Mouse (Mus musculus) neutrophil, adult 5-6 weeks (primary cell): ENCODE data around the gene Scn5a. TPM values are rescaled to one million over a fixed set of nuclear protein-coding genes. Genes with fewer than 3 reads are reported as not detected.

Experiments used
- ATAC-seq: fragments of 151-379, 151-347 bp; 2 replicates; pipeline ENCODE4 v1.8.0; 2017; ENCODE audit warnings: mild to moderate bottlenecking, moderate TSS enrichment; ENCODE audit not compliant: insufficient number of reproducible peaks, poor library complexity, low FRiP score, severe bottlenecking; ENCODE audit errors: extremely low read depth
- total RNA-seq: library from RNA; stranded (forward); fragments of 200-1000 nt; gene quantifications from 2 replicates; pipeline ENCODE4 v1.2.3, GENCODE M21; 2017

The Scn5a gene
- total RNA-seq, 1 experiment from 2014 or later: not detected

- no peak for ATAC-seq
These were observed 62.0 kb downstream of the Scn5a start for GRCm38 (mm10) chr9:119516815-119517214.

GRCm38 (mm10) chr9:119515454-119515853, 63.4 kb downstream of the Scn5a start:
- no peak for ATAC-seq

DNA sequence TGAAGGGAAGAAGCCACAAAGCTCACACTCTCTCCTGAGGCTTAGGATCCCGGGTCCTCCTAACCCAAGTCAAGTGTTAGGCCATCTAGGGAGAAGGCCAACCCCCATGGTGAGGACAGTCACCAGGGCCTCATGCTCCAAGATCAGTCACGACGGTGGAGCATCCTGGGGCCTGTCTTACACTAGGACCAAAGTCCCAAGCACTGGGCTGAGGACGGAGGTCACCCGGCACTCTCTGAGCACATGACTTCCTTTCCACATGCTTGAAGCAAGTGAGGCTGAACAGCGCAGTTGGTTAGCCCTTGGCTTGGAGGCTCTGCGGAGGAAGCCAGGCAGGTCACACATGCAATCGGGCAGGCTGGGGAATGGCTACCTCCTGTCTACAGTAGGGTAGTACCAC, 63.8 kb downstream of the Scn5a start:
- no peak for ATAC-seq

DNA sequence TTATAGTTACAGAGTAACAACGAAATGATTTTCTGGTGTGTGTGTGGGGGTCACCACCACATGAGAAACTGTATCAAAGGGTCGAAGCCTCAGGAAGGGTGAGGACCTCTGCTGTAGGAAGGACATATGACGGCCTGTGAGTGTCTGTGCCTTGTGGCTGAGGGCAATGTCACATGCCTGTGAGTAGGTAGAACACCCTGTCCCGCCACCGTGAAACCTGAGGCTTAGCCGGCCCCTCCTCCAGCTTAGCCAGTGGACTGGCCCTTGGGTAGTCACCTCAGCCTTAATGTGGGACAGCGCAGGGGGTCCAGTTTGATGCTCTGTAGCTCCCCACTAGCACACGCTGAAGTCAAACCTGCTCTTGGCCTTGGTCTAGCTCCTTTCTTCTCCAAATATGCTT, 65.0 kb downstream of the Scn5a start:
- no peak for ATAC-seq

DNA sequence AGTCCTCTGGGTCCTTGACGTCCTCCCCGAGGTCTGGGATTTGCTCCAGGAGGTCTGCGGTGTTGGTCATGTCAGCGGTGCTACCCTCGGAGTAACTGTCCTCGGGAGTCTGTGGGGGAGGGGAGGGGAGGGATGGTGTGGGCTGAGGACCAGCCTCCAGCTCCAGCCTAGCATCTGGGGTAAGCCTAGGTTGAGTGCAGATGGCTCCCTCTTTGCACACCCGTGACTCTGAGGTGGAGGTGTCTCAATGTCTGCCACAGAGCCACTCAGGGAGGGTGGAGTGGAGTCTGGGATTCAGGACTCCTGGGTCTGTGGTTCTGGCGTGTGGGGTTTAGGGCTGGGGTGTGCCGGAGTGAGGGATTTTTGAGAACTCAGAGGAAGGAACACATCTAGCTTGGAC, 65.8 kb downstream of the Scn5a start:
- ATAC-seq: no peak

DNA sequence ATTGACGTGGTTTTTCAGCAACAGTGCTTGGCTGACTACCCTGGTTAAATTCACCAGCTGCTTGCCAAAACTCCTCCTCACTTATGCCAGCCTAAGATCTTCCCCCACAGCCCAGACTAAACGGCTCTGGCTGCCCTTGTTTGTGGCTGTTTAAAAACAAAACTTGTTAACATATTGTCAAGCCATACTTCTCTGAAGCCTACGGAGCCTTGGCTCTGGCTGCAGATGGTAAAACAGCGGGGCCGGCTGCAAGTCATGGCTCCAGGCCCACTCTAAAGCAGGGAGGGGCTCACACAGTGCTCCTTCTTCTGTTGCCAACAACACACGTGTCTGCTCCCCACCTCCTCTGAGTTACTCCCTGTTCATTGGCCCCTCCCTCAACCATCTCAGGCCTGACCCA, 67.9 kb downstream of the Scn5a start:
- no peak for ATAC-seq

DNA sequence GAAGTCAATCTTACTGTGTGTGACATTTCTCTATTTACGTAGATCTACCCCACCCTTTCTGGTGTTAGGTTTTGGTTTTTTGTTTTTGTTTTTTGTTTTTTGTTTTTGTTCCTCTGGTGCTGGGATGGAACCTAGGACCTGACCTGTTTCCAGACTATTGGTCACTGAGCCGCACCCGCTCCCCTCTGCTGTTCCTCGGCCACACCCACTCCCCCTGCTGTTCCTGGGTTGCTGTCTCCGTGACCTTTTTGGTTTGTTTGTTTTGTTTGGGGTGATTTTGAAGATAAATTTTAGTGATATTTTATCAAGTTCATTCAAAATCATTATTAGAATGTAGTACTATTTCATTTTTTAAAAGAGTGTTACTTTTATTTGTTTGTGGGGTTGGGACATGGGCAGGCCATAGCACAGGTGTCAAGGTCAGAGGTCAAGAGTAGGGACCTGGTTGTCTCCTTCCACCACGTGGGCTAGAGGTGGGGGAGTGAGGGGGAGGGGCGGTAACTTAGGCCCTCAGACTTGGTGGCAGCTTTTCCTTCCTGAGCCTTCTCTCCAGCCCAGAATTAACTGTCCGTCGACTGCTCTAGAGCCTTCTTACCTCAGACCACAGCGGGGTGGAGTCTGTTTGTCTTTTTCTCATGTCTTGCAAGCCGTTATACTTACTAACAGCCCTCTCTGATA, 73.7 kb downstream of the Scn5a start:
- ATAC-seq: no peak

DNA sequence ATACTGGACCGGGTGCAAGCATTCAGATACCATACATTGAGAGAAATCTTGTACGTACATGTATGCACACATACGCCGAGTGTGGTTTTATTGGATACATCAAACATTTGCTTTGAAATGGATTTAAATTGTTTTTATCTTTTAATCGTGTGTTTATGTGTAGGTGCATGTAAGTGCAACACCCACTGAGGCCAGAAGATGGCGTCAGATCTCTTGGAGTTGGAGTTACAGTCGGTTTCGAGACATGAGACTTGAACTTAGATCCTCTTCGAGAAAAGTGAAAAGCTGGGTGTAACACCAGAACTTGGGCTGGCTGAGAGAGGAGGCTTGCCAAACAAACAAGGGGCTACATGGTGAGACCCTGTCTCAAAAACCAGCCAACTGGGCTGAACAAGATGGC, 75.2 kb downstream of the Scn5a start:
- no peak for ATAC-seq

DNA sequence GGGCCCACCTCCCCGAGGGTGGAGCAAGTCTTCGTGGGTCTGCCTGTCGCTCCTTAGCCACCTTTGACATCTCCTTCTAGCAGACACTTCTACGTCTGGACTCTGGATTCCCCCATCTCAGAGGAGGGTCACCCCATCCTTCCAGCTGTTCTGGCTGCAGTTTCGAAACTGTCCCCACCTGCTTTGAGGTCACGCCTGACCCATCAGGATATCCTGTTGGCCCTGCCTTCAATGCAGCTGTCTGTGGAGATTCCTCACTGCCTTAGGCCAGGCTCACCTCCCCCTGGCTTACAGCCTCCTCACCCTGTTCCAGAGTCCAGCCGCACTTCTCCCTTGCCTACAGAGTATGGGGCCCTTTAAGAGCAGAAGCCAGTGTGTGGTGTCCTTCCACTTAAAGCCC, 79.9 kb downstream of the Scn5a start:
- ATAC-seq: no peak

GRCm38 (mm10) chr9:119498247-119498607, 80.6 kb downstream of the Scn5a start:
- ATAC-seq: no peak

- no peak for ATAC-seq
These were observed 81.1 kb downstream of the Scn5a start for GRCm38 (mm10) chr9:119497546-119498246.

DNA sequence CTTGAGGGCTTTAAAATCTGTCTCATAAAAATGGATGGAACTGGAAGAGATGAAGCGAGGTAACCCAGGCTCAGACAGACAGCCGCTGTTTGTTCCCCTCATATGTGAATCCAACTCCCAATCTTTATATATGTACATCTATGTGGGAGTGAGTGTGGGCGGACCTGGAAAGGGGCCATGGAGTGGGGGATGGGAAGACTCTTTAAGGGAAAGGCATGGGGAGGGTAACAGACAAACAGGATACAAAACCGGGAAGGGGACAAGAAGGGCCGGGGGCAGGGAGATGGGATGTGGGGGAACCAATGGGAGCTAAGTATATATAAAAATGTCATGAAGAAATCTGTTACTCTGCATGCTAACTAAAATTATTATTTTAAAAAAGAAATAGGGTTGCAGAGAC, 81.9 kb downstream of the Scn5a start:
- no peak for ATAC-seq

DNA sequence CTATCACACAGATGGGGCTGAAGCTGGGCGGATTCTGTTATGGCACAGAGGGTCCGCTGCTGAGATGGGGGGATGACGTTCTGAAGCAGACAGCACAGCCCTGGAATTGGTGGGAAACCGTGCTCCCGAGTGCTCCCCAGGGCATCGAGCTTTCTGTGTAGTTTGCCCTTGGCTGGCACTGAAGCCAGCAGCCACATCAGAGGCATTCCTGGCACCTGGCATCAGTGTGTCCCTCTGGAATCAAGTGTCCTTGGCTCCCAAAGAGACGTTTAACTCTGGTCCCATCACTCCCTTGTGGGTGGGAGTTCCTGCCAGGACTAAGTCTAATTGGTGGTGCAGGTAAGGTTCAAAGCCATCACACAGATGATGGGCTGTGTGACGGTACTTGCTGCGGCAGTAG, 82.5 kb downstream of the Scn5a start:
- ATAC-seq: no peak

DNA sequence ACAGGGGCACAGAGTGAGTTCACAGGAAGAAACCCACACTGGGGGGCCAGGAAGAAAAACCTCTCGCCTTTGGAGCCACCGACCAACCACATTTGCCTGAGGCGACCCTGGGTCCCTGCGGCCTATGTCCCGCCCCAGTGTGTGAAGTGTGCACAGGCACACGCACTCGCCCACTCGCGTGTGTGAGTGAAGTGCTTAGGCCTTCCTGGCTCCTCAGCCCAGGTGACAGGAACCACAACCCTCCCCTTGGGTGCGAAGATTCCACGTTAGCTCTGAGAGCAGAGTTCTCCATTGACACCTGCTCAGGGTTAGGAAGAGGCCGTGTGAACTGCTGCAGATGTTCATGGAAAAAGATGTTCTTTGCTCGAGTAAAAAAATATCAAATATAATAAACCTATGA, 93.9 kb downstream of the Scn5a start:
- no peak for ATAC-seq

- no peak for ATAC-seq
These were observed 94.4 kb downstream of the Scn5a start for GRCm38 (mm10) chr9:119484420-119484819.

DNA sequence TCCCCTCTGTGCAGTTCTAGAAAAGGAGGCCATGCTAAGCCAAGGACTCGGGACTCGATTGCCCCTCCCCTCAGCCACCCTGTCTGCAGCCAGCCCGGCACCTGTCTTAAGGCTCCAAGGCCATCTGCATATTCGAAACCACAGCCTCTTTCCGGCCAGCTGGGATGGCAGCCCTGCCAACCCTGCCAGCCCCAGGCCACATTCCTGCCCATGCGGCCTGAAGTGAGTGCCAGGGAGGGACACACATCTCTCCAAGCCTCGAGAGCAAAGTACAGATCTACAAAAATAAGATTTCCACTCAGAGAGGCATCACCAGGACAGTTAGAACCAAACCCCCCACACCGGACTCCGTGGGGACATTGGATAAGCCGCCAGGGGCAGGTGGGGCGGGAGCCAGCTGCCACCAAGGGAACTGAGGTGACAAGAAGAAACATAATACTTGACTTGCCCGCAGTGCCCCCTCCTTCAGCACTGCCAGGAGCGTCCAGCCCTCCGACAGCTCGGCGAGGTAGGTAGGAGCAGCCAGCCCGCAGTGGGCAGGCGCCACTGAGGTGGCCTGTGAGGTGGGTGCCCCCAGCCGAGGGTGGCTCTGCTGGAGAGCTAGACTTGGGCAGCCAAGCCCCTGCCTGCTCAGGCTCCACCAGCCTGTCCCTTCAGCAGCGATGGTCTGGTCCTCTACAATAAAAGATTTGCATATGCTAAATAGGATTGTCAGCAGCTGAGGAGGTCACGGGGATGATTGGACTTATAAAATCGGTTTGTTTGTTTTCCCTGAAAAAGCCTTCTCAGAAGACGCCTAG, 95.1 kb downstream of the Scn5a start:
- ATAC-seq: no peak

GRCm38 (mm10) chr9:119481612-119482011, 97.2 kb downstream of the Scn5a start:
- no peak for ATAC-seq

GRCm38 (mm10) chr9:119479297-119479696, 99.5 kb downstream of the Scn5a start:
- ATAC-seq: no peak

- no peak for ATAC-seq
These were observed 100.5 kb downstream of the Scn5a start for GRCm38 (mm10) chr9:119478345-119478744.

DNA sequence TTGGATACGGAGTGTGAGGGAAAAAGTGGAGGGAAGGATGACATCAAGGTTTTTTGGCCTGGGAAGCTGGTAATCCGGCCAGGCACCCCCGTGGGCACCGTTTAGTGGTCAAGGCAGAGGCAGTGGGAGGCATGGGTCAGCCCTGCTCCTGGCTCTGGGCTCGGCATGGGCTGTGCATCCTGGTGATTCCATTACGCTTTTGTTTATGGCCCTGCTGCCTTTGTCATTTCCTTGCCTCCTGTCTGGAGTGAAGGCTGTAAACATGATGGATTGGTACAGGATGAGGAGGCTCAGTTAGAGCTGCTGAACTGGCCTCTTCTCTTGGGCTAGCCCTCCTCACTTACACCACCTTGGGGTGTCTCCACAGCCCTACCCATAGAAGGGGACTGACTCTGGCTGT, 101.1 kb downstream of the Scn5a start:
- ATAC-seq: no peak
